Mouse (Mus musculus): Measurements from ENCODE around the gene H2al1a.

H2al1a gene

DNA sequence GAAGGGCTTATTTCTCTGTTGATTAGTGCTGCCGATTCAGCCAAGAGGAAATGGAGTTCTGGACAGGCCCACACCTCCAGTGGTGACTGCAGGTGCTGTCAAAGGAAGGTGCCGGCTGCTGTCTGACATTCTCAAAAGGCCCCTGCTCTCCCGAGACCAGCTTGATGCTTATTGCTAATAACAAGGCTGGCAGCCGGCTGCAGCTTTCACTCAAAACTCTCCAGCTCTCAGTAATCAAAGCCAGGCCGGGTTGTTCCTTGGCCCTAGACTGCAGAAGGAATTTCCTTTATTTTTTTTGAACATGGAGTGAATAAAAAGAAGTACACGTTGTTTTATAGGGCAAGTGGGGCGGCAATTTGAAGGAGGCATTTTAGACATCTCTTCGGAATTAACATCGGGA, 46.7 kb downstream of the H2al1a start:
- no peak for DNase-seq (ENCODE audit: low spot score in 2 of 2)

DNA sequence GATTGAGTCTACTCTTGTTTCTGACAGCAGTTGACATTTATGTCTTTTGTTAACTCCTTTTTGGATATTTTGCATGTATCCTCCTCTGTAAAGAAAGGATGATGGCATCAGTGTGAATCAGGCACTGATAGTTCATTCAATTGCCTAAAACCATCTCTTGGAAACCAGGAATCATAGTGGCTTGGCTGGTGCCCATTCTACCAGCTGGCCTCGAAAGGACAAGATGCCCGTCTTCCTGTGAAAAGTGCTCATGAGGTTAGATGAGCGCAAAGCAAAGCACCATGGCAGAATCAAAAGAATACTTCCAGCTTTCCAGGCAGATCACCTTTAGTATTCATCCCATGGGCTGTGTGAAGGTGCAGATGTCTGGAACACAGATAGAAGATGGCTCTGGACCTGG, 47.7 kb downstream of the H2al1a start:
- no peak for DNase-seq (ENCODE audit: low spot score in 2 of 2)

All from spleen, postnatal 10 days (tissue).